Mouse (Mus musculus) thymus, postnatal 36 days (tissue): ENCODE results near the gene Ccr7.

Experiments used
- DNase-seq, 2 experiments: peaks; one replicate each; pipeline ENCODE4 v3.0.0; 2022; ENCODE audit warnings: mixed read lengths in 2 of 2

Ccr7 gene

GRCm38 (mm10) chr11:99154987-99155641, at the start of gene Ccr7:
Gene Ccr7 (minus strand): TSS chr11:99155077.
- peak; percentile 79 to 87 for DNase-seq

- peak; percentile 63 to 66 for DNase-seq
These were observed 34.3 kb upstream of the Ccr7 start for GRCm38 (mm10) chr11:99189154-99189582.

DNA sequence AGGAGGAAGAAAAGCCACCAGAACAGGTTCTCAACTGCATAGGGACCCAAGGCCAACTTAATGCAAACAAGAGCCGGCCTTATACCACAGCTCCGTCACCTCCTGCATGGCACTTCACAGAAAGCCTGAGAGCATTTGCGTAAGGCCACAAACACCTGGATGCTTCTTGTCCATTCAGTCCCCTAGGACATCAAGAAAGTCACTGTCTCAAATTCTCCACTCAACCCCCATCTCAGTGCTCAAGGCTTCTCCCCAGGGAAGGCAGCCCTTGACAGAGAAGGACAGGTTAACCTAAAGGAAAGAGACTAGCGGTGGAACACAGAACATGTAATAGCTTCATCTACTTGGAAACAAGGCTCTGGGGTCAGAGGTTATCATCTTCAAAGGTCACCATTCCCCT, 32.5 kb upstream of the Ccr7 start:
- DNase-seq: no peak

DNA sequence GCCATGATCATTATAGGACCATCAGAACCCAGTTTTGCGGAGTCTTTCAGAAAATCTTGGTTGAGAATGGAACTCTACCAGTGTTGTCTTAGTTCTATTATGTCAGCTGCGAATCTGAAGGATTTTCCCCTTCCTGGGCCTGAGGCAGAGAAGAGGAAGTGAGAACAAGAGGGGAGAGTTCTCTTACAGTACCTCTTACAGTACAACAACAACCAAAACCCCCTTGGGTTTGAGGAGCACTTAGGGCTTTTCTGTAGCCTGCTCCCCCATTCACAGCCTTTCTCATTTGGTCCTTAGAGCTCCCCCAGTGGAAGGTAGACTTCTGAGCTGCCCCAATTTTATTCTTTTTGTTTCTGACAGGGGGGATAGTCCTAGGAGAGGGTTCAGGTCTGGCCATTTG, 32.0 kb upstream of the Ccr7 start:
- no peak for DNase-seq

GRCm38 (mm10) chr11:99182575-99182974, 27.7 kb upstream of the Ccr7 start:
- no peak for DNase-seq

DNA sequence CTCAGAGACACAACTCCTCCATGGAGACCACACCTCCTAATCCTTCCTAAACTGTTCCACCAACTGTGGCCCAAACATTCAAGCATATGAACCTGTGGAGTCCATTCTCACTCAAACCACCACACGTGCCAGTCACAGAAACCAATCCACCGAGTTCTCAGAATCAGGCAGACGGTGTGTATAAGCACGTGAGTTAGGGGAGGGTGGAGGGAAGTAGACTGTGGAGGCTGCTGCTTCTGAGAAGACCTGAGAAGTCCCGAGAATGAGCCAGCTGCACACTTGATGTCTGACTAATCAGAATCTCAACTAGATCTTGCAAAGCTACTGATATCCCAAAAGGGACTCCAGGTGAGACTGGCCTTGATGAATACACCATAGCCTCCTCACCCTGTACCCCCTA, 25.2 kb upstream of the Ccr7 start:
- no peak for DNase-seq

GRCm38 (mm10) chr11:99177925-99178198, 23.0 kb upstream of the Ccr7 start:
- no peak for DNase-seq

GRCm38 (mm10) chr11:99177054-99177924, 22.4 kb upstream of the Ccr7 start:
- no peak for DNase-seq

DNA sequence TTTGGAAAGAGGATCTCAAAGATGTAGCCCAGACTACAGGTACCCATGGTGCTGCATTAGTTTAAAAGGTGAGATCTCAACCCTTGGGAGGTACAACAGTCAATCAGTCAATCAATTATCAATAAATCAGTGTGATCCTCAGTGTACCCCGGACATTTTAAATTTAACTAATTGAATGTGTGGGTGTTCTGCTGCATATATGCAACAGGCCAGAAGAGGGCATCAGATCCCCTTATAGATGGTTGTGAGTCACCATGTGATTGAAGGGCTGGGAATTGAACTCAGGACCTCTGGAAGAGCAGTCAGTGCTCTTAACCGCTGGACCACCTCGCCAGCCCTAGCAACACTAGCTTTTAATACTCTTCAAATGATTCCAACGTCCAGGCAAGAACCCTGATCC, 17.1 kb upstream of the Ccr7 start:
- no peak for DNase-seq

- DNase-seq: no peak
These were observed 16.6 kb upstream of the Ccr7 start for GRCm38 (mm10) chr11:99171442-99171841.

- peak; percentile 57 to 71 for DNase-seq
These were observed 15.8 kb upstream of the Ccr7 start for GRCm38 (mm10) chr11:99170547-99171267.

- DNase-seq: peak in 1 of 2 experiments; percentile 4
These were observed 15.1 kb upstream of the Ccr7 start for GRCm38 (mm10) chr11:99170005-99170404.

DNA sequence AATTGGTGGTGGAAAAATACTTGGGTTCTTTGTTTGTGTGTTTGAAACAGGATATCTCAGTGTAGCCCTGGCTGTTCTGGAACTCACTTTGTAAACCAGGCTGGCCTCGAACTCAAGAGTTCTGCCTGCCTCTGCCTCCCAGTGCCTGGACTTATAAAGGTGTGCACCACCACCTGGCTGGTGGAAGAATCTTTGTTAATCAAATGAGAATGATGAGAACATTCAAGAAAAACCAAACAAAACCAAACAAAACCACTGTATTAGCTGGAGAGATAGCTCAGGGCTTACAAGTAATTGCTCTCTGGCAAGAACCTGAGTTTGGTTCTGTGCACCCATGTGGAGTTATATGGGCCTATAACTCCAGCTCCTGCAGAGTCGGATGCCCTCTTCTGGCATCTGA, 14.6 kb upstream of the Ccr7 start:
- no peak for DNase-seq

GRCm38 (mm10) chr11:99168030-99168474, 13.2 kb upstream of the Ccr7 start:
- DNase-seq: peak in 1 of 2 experiments; percentile 27

DNA sequence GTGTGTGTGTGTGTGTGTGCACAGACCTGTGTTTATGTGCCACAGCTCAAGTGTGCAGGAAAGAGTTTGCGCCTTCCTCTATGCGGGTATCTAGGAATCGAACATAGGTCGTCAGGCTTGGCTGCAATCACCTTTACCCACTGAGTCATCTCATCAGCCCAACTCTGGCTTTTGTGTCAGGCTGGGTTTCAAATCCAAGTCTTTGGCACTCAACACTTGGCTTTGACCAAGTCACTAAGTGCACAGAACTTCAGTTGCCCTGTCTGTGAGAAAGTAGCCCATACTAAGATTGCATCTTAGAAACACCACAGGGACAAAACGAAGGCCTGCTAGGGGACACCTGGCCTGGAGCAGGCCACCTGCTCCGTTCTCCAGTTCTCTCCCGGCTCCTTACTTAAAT, 12.7 kb upstream of the Ccr7 start:
- DNase-seq: peak in 1 of 2 experiments; percentile 9

- peak; percentile 41 to 61 for DNase-seq
These were observed 11.4 kb upstream of the Ccr7 start for GRCm38 (mm10) chr11:99166241-99166640.

DNA sequence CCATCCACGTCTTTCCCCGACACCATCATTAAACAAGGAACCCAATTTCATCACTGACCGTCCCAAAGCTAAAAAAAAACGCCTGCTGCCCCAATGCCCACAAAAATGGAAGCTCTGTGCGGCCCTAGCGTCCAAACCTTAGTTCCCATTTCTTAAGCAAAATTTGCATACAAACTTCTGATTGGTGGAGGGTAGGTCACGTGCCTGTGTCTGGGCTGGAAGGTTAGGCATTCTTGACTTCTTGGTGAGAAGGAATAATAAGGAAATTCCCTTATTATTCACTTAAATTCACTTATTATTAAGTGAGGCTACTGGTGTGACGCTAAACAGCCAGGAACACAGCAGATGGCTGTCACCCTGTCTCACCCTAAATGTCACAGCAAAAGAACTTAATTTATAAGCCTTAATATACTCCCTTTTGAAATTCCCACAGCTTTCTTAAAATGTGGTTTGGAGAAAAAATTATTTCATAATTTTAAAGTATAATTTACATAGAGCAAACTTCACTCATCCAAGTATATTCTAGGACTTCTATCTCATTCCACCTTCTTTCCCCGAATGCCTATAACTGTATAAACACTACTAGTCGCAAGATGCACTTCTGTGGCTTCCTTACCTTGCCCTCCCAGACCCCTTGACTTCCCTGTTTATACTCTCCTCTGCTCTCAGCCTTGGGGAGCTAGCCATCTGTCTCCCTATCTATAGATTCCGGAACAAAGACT, 10.3 kb upstream of the Ccr7 start:
- DNase-seq: peak in 1 of 2 experiments; percentile 3

DNA sequence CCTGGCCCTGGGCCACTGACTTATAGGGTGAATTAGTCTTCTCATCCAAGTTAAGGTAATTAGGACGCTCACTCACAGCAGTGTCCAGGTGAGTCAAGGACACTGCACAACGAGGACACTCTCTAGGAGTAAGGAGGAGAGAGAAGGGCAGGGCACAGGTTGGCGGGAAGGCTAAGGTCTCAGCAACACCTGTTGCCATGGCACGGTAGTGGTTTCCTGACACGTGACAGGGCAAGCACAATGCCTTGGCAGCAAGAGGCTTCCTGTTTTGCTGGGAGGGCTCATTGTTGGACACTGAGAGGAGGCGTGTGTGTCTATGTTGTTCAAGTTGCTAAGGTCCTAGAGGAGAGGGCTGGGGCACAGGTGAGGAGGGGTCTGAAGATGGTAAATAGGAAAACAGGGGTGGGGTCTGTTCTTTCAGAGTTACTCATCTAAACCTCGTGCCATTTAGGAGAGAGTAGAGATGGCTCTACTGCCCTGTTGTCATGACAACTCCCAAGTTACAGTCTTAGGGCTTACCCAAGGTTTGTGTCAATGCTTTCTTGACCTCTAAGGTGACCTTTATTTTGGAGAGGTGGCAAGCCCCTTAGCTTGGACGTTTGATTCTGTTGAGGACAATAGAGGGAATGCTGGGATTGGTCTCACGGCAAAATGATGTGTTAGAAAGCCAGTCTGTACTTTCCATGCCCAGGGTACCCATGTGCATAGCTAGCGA, 8.3 kb upstream of the Ccr7 start:
- DNase-seq: peak; percentile 82 to 87

GRCm38 (mm10) chr11:99161648-99162047, 6.8 kb upstream of the Ccr7 start:
- no peak for DNase-seq

GRCm38 (mm10) chr11:99160228-99160627, 5.4 kb upstream of the Ccr7 start:
- DNase-seq: no peak

- peak in 1 of 2 experiments; percentile 7 for DNase-seq
These were observed 940 bp upstream of the Ccr7 start for GRCm38 (mm10) chr11:99155817-99156216.
